Mouse (Mus musculus) bone marrow, adult 2 months (tissue): ENCODE measurements around the gene Acss2. TPM values are rescaled to one million over a fixed set of nuclear protein-coding genes. Genes with fewer than 3 reads are reported as not detected.
A peak's percentile ranks its signal among the peaks of the same experiment; 100 is the strongest.
"Not testable (repeated sequence)": the region's sequence is repeated elsewhere in the genome, so short reads cannot be mapped to it uniquely, and the experiment has no call there.

Experiments
- H3K27ac ChIP-seq: fragments of 200-500 bp; 2 replicates; pipeline ENCODE4 v1.5.1; 2012; ENCODE audit warnings: low read depth, mild to moderate bottlenecking, control low read depth, inconsistent platforms, low read length; ENCODE audit not compliant: control insufficient read depth, poor library complexity, insufficient read depth
- H3K4me1 ChIP-seq: fragments of 200-500 bp; 2 replicates; pipeline ENCODE4 v1.6.1; 2011; ENCODE audit warnings: low read length; ENCODE audit not compliant: control insufficient read depth, insufficient read depth
- H3K4me3 ChIP-seq: fragments of 200-500 bp; replicated peaks from 2 replicates; pipeline ENCODE3; 2011; ENCODE audit warnings: mild to moderate bottlenecking, low read depth, low read length, control low read depth; ENCODE audit not compliant: control insufficient read depth
- CTCF ChIP-seq: fragments of 200-500 bp; IDR thresholded peaks from 2 replicates; pipeline ENCODE4 v1.5.1; 2011; ENCODE audit warnings: low read length, control low read depth; ENCODE audit not compliant: control insufficient read depth, insufficient read depth
- POLR2A ChIP-seq: fragments of 200-500 bp; IDR thresholded peaks from 2 replicates; pipeline ENCODE4 v1.6.1; 2011; ENCODE audit warnings: low read depth, mild to moderate bottlenecking, control low read depth, low read length, borderline replicate concordance; ENCODE audit not compliant: control insufficient read depth
- WGBS: fragments of 180-500 bp; shearing (Covaris S2); methylation state at CpG from one replicate; pipeline ENCODE4 v1.1.7; 2018; 5-methylcytosine and 5-hydroxymethylcytosine counted together
- polyA plus RNA-seq: library from polyadenylated mRNA; stranded (reverse); fragments of >200 nt; gene quantifications from 2 replicates; pipeline ENCODE4 v1.2.4, GENCODE M21; 2011; ENCODE audit warnings: low replicate concordance; ENCODE audit not compliant: missing spikeins, insufficient read depth, insufficient read length

Gene Acss2
- polyA plus RNA-seq, 1 experiment = 13.9 TPM

DNA sequence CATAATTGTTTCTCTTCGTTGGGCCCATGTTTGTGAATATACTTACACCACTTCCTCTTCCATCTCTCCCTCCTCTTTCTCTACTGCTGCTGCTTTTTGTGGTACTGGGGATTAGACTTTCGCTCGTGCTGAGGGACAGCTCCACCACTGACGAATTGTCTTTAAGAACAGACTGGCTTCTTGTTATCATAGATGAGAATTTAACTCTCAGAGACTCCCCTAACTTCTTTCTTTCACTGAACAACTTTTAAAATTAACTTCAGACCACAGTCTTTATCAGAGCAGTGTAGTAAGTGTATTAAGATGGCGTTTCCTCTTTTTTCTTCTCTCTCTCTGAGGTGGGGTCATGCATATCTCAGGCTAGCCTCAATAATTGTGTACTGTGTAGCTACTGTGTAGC lies 6.0 kb downstream of the Acss2 start:
- TF ChIP-seq CTCF = no peak
- no peak for TF ChIP-seq POLR2A
- H3K4me1 ChIP-seq = peaks cover 2% of the 10 kb centered on the region; the same call in 1 of the 2 replicates
- 10% methylated on average over 5 of the region's 5 CpGs for WGBS
- no peak overlapping the region for H3K27ac ChIP-seq
- no peak overlapping the region for H3K4me3 ChIP-seq

DNA sequence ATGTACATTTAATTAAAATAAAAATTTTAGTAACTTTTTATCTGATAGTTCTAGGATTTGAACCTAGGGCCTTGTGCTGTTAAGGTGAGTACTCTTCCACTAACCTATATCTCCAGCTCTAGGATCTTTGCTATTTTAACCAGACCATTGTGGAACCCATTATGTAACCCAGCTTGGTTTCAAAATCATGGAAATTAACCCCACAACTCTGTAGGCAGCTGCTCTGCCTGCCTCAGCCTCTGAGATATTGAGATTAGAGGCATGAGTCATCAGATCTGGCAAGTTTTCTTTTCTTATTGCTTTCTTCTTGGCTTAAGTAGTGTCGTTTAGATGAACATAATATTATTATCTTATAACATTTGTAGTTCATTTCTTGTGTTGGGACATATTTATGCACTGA lies 6.6 kb downstream of the Acss2 start:
- H3K4me3 ChIP-seq = no peak overlapping the region
- WGBS = 16% methylated on average over 1 of the region's 1 CpGs
- H3K4me1 ChIP-seq = peaks cover 2% of the 10 kb centered on the region; the same call in 1 of the 2 replicates
- H3K27ac ChIP-seq = no peak overlapping the region
- TF ChIP-seq CTCF = no peak
- no peak for TF ChIP-seq POLR2A

- H3K27ac ChIP-seq = no peak overlapping the region
- H3K4me1 ChIP-seq = peaks cover 2% of the 10 kb centered on the region; the same call in 1 of the 2 replicates
- 26% methylated on average over 5 of the region's 5 CpGs for WGBS
- TF ChIP-seq POLR2A (no peak), CTCF (no peak)
- no peak overlapping the region for H3K4me3 ChIP-seq
Measured at GRCm38 (mm10) chr2:155527367-155527766, 9.6 kb downstream of the Acss2 start.

DNA sequence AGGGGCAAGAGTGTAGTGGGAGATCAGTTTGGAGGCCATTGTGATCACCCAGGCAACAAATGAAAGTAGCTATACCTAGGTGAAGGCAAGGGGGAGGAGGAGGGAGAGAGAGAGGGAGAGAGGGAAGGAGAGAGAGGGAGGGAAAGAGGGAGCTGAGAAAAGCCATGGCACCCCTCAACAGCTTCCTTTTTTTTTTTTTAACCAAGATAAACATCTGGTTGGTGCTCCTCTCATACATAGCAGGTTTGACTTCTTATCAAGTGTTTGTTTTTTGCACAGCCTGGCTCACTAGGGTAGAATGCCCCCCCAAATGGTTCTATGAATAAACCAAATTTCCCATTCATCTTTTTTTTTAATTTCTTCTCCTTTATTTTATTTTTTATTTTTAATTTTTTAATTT lies 18.5 kb downstream of the Acss2 start:
- TF ChIP-seq POLR2A (no peak), CTCF (no peak)
- Histone ChIP-seq H3K27ac (no peak overlapping the region), H3K4me1 (no peaks in the 10 kb centered on the region; the same call in 1 of the 2 replicates), H3K4me3 (no peak overlapping the region)

- Histone ChIP-seq H3K27ac (no peak overlapping the region), H3K4me1 (no peaks in the 10 kb centered on the region; the same call in 1 of the 2 replicates), H3K4me3 (peak overlapping the region; percentile 1)
- no peak for TF ChIP-seq CTCF
- no peak for TF ChIP-seq POLR2A
- 54% methylated on average over 5 of the region's 5 CpGs for WGBS
Measured at GRCm38 (mm10) chr2:155537761-155538462, 20.2 kb downstream of the Acss2 start.

- Histone ChIP-seq H3K4me3 (peak overlapping the region; percentile 42), H3K27ac (peak overlapping the region; percentile 33; the same call in 1 of the 2 replicates)
- WGBS = 65% methylated on average over 19 of the region's 19 CpGs
- not testable (repeated sequence) for H3K4me1 ChIP-seq
Measured at GRCm38 (mm10) chr2:155538463-155539057, 20.8 kb downstream of the Acss2 start.

GRCm38 (mm10) chr2:155539696-155540095 lies 21.9 kb downstream of the Acss2 start:
- Histone ChIP-seq H3K27ac (no peak overlapping the region), H3K4me1 (no peaks in the 10 kb centered on the region; the same call in 1 of the 2 replicates), H3K4me3 (no peak overlapping the region)
- TF ChIP-seq CTCF = no peak
- TF ChIP-seq POLR2A = no peak

- no peak for TF ChIP-seq CTCF
- TF ChIP-seq POLR2A = no peak
- Histone ChIP-seq H3K27ac (no peak overlapping the region), H3K4me3 (no peak overlapping the region), H3K4me1 (no peaks in the 10 kb centered on the region; the same call in 1 of the 2 replicates)
- 41% methylated on average over 6 of the region's 6 CpGs for WGBS
Measured at GRCm38 (mm10) chr2:155540822-155541458, 23.2 kb downstream of the Acss2 start.

DNA sequence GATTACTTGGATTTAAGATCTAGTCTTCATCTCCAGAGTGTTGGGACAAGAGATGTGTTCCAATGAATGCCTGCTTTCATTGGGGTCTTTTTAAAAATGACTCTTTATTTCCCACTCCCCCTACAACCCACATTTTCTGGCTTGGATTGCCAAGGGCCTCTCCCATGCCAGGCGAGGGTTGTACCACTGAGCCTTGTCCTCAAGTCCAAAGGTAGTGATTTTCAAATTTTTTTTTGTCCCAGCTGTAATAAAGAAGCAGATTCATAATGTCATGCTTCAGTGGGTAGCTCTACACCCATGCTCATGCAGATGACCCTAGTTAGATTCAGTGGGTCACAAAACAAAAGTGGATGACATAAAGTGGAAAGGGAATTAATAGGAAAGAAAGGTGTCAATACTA lies 29.2 kb downstream of the Acss2 start:
- Histone ChIP-seq H3K4me3 (no peak overlapping the region), H3K27ac (no peak overlapping the region), H3K4me1 (no peaks in the 10 kb centered on the region)
- WGBS = 71% methylated on average over 1 of the region's 1 CpGs
- TF ChIP-seq POLR2A = no peak
- no peak for TF ChIP-seq CTCF
